Mouse (Mus musculus): ENCODE data around the gene Ces2h.

DNA sequence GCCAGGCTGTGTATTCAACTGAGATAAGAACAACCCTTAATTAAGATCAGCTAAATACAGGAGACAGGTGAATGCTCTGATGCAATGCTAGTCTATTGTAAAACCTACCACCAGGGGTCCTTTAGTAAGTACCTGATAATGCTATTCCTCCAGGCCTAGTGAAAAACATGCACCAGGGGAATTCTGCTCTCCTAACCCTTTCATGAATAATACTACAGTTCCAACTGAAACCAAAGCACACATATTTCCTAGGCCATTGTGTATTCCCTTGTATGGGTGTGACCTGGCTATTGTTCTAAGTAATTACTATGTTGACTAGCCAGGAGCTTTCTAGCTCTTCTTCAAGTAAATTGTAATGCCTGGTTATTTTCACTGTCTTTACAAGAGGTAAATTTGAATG is 59.4 kb downstream of the Ces2h start:
- TF ChIP-seq CTCF (IDR thresholded peaks at IDR 0.05; ENCODE audit: low read depth): no peak
- no peak for TF ChIP-seq EP300 (optimal IDR thresholded peaks at IDR 0.05)
